Mouse (Mus musculus) CD8-positive naive resting alpha-beta T cell, adult 2 months (primary cell): ENCODE data around the gene Nr2f2.

Source experiments
- DNase-seq, 2 experiments: peaks; one replicate each; pipeline ENCODE4 v3.0.0; 2022; ENCODE audit warnings: low read depth in 2 of 2, low spot score in 2 of 2

The Nr2f2 gene

DNA sequence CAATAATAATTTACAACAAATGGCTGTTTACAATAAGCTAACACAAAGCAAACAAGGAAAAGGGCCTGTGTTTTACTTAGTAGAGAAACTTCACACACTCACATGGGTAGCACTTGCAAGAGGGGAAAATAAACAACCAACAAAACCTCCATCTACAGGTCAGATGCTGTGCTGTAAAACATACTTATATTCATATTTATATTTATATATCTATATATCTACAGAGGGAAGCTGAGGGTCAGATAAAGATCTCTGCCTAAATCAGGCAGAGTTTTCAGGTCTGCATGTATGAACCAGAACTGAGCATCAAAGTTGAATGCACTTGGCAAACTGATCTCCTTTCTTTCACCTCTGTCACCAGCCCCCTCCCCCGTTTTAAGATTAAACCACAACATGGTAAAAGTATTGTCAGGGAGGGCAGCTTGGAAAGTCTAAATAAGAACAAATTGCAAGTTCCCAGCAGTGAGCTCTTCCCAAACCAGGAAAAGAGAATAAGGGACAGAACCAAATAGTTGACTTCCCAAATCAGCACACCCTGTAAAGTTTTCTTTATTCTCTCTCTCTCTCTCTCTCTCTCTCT lies 14.5 kb downstream of the Nr2f2 start:
- DNase-seq: no peak

GRCm38 (mm10) chr7:70350781-70351551 lies 15.6 kb downstream of the Nr2f2 start:
- no peak for DNase-seq

- DNase-seq: no peak
Measured at GRCm38 (mm10) chr7:70349981-70350670, 16.4 kb downstream of the Nr2f2 start.

- no peak for DNase-seq
Measured at GRCm38 (mm10) chr7:70348977-70349615, 17.4 kb downstream of the Nr2f2 start.

DNA sequence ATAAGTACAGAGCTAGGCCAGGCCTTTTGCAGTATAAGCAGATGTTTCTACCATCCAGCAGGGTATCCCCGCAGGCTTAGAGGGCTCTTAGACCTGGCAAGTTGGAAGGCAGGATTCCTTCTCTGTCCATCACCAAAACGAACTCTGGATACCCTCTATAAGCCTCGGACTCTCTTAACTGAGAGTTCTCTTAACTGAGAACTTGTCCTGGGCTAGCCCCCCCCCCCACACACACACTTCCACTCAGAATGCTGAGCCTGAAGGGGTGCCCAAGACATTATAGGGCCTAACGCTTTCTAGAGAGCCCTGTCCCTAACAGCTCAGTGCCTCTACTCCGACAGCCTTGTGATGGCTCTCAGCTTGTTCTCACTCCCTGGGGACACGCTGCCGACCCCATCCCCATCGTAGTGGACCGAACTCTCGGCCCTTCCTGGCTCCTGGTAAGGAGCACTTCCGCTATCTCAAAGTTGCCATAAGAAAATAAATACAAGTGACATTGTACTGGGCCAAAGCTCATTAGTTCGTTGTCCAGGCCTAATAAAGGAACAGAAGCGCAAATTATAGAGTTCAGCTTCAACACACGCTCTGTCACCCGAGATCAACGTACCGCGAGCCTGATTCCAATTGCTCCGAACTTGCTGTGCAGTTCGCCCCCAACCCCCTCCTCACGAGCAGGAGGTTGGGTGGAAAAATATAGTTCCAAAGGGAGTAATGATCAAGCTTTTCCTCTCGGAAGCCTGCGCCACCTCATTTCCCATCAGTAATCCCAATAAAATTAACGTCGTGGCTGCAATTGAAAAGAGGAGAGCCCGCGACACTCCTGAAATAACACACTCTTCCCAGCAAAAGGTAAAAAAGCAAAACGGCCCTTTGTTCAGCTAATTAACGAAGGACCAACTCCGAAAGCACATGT lies 18.2 kb downstream of the Nr2f2 start:
- no peak for DNase-seq

DNA sequence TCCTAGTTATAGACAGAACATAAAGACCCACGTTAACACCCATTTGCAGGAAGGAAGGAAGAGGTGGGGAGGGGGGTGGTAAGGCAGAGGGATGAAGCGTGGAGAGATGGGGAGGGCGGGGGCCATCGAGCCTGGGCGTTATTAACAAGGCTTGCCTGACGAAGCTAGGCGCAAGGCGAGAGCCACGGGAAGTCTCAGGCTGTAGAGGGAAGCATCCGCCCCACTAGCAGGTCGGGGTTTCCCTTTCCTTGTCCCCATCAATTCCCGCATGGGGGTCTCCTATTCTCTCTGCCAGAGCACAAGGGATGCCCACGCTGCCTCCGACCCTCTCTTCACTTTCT lies 18.9 kb downstream of the Nr2f2 start:
- no peak for DNase-seq

DNA sequence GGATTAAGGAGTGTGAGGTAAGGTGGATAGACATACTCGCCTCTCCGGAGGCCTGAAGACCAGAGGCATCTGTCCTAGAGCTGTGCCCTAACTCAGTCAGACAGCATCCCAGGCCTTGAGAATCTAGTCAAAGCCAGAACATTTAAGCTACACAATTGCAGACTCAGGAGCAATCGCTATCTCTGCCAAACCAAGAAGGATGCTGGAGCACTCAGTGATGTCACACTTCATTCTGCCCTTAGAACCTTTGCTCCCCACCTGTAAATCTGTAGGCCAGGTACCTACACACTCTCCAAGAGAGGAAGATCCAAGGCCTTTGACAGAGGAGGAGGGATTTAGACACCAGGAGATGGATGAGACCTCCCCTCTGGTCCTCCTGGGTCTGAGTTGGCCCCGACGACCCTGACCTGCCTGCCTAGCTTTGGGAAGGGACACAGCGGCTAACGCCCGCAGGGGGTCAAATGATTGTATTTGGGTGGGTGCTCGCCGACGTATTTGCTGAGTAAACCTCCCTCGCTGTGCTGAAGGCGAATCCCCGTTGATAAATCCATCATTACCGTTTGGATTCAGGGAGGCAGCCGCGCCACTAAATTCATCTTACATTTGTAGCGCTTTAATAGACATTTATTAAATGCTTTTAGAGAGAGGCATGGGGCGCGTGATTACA lies 19.5 kb downstream of the Nr2f2 start:
- DNase-seq: no peak

DNA sequence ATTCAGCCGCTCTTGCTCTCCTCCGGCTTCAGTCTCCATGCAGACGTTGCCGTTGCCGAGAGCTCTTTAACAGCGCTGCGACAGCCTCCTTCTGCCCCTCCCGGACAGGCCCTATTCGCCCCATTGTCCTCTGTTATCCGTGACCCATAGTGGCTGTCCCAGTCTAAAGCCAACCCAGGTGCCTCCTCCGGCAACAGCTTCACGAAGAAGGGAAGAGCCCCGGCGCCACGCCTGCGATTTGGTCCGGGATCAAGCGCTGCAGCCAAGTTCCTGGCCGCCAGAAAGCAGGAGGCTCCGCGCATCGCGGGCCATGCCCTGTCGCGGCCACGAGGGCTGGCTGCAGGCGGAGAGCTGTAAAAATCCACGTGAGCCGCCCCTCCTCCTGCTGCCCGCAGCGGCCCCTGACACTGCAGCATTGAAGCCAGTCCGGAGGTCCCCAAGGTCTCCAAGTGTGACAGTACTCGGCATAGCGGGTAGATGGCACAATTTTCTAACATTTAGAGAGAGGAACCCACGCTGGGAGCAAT lies 20.5 kb downstream of the Nr2f2 start:
- no peak for DNase-seq

GRCm38 (mm10) chr7:70343426-70343825 lies 23.1 kb downstream of the Nr2f2 start:
- DNase-seq: no peak

DNA sequence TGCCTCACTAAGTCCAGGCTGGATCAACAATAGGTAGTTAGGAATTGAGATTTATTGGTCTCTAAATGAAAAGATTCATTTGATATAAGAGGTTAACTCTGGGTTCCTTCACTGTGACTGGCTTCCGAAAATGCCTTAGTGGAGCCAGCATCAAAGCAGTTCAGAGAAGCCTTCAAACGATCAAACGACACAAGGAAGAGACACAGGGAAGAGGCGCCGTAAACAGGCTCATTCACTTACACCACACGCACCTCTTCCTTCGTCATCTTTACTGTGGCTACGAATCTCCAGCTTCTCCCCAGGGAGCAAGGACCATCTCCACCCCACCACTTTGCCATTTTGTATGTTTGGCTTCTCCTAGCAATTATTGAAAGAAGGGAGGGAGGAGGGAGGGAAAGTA lies 23.8 kb downstream of the Nr2f2 start:
- DNase-seq: no peak

DNA sequence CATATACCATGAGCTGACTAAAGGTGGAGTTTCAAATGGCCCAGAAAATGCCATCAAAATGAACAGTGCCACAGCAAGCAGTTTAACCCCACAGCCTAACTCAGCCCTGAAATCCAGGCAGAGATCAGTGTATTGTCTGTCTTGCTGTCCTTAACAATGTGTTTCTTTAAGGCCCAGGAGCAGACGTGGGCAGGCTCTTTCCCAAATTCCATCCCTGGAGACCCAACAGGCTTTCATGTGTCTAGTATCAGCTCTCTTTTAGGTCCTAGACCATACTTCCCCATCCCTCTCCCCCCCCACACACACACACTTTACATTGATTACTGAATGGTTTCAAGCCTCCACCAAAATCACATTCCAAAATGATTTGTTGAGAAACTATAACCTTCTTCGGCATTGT lies 24.5 kb downstream of the Nr2f2 start:
- DNase-seq: no peak

GRCm38 (mm10) chr7:70339998-70340630 lies 26.4 kb downstream of the Nr2f2 start:
- DNase-seq: no peak

DNA sequence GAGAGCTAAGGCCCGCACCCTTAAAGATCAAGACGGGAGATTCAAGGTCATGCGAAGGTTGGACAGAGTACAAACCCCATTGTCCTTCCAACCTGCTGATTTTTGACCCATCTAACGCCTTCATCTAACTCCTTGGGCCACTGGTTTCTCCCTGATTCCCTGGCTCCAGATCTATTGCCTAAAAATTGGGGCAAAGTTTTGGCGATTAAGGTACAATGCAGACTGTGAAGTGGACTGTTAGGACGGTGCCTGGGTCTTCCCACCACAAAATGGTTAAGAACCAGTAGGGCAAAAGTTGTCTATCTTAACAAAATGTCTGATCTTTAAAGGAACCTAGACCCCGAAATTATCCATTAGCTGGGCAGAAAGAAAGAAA lies 28.3 kb downstream of the Nr2f2 start:
- DNase-seq: no peak

DNA sequence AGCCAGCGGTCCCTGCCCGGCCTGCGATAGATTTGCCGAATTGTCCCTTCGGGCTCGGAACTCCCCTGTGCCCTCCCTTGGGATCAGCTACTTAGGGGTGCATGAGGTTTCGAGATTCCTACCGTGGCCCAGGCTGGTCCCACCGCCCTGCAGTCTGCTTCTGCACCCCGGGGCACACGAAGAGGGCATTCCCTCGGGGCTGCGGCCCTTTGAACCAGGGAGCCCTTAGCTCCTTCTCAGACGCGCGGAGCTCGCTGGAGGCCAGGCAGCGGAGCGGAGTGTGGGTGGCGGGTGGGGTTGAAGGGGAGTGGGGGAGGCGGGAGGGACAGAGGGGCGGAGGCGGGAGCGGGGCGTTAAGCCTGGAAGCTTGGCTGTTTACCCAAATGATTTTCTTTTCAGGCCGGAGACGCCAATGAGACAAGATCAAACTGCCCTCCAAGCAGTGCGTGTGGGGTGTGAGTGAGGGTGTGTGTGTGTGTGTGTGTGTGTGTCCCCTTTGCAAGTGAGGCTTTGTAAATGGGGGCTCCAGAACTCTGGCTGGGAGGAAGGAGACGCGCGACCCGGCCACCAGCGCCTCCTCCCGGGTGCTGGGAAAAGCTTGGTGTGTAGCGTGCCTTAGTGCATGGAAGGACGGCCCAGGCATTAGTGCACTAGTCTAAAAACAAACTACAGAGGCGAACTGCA lies 28.8 kb downstream of the Nr2f2 start:
- no peak for DNase-seq

- no peak for DNase-seq
Measured at GRCm38 (mm10) chr7:70336571-70337240, 29.8 kb downstream of the Nr2f2 start.

DNA sequence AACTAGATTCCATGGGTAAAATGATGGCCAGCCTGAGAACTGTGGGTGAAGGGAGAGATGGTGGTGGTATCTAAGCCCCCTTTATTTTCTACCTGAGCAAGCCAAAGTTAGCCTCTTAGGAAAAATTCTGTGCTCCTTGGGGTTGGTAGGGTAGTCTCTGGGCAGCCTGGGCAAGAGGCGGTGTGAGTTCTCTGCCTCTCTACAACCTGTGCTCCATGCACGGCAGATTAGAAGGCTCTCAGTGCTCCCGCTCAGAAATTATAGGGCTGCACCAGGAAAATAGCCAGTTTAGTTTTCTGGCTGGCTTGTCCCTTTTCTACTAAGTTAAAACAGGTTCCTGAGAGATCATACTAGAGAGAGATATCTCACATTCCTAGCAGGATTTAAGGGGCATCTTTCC lies 30.4 kb downstream of the Nr2f2 start:
- DNase-seq: no peak

DNA sequence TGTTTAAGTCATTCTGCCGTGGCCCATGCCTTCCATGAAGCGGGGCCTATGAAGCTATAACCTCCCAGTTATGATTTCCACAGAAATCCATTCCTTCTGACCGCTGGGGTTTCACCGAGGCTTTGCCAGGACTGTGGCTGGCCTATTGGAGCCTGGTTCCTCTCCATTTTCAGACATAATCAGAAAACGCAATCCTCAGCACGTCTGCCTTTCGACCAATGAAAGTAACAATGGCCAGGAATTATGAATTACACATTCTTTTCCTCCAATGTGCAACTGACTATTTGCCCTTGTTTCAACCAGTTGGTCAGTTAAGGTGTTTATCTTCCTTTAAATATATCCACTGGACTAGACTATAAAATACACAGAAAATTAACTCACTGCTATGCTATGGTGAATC lies 31.1 kb downstream of the Nr2f2 start:
- no peak for DNase-seq

DNA sequence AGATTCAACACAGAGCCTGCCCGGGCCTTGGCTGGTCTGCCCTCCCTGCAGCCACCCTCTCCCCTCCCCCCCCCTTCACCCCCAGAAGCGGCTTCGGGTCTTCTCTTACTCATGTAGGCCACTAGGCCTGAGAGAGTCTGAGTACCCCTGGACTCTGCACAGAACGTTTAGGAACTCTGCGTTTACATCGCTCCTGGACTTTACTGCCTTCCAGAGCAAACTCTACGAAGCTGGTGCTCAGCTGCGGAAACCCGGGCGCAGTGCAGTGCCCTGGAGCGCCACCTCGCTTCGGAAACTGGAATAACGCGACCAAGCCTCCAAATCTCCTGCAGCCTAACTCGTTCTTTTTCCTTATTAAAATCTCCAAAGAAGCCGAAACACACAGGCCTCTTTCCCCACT lies 31.7 kb downstream of the Nr2f2 start:
- no peak for DNase-seq

- DNase-seq: no peak
Measured at GRCm38 (mm10) chr7:70333851-70334250, 32.7 kb downstream of the Nr2f2 start.
